Mouse (Mus musculus) cerebellum, postnatal 25 days (tissue): ENCODE results near the gene Lrrc40.
"Not testable (repeated sequence)": the region's sequence is repeated elsewhere in the genome, so short reads cannot be mapped to it uniquely, and the experiment has no call there.

Source experiments
- DNase-seq, 2 experiments: peaks; one replicate each; pipeline ENCODE4 v3.0.0; 2021; ENCODE audit warnings: mixed read lengths in 2 of 2

Lrrc40 gene

GRCm38 (mm10) chr3:158091601-158092000 is 55.1 kb downstream of the Lrrc40 start:
- no peak for DNase-seq

- no peak for DNase-seq
These were observed 57.5 kb downstream of the Lrrc40 start for GRCm38 (mm10) chr3:158093919-158094318.

GRCm38 (mm10) chr3:158102043-158102442 is 65.6 kb downstream of the Lrrc40 start:
- DNase-seq, result not testable (repeated sequence)

- DNase-seq, result not testable (repeated sequence)
These were observed 66.1 kb downstream of the Lrrc40 start for GRCm38 (mm10) chr3:158102530-158102929.

GRCm38 (mm10) chr3:158103467-158103866 is 67.0 kb downstream of the Lrrc40 start:
- DNase-seq, result no peak

- DNase-seq, result no peak
These were observed 68.8 kb downstream of the Lrrc40 start for GRCm38 (mm10) chr3:158105260-158105659.
